Mouse (Mus musculus): Measurements from ENCODE around the gene Syt12.
"Not testable (repeated sequence)": the region's sequence is repeated elsewhere in the genome, so short reads cannot be mapped to it uniquely, and the experiment has no call there.

The Syt12 gene

GRCm38 (mm10) chr19:4487877-4488276, 10.6 kb upstream of the Syt12 start:
- no peak for DNase-seq

GRCm38 (mm10) chr19:4485006-4485405, 7.8 kb upstream of the Syt12 start:
- peak in 1 of 2 experiments; percentile 25 for DNase-seq

- DNase-seq = no peak
These were observed 5.0 kb upstream of the Syt12 start for GRCm38 (mm10) chr19:4482111-4482859.

- no peak for DNase-seq
These were observed 4.1 kb upstream of the Syt12 start for GRCm38 (mm10) chr19:4481326-4481725.

- no peak for DNase-seq
These were observed 2.8 kb upstream of the Syt12 start for GRCm38 (mm10) chr19:4480041-4480440.

- peak; percentile 18 to 19 for DNase-seq
These were observed 906 bp upstream of the Syt12 start for GRCm38 (mm10) chr19:4478190-4478516.

GRCm38 (mm10) chr19:4476601-4477257, 518 bp downstream of the Syt12 start:
- peak; percentile 25 to 70 for DNase-seq

- no peak for DNase-seq
These were observed 1.9 kb downstream of the Syt12 start for GRCm38 (mm10) chr19:4475224-4475925.

- DNase-seq = no peak
These were observed 2.5 kb downstream of the Syt12 start for GRCm38 (mm10) chr19:4474739-4475138.

- no peak for DNase-seq
These were observed 3.7 kb downstream of the Syt12 start for GRCm38 (mm10) chr19:4473549-4473948.

- peak; percentile 42 to 72 for DNase-seq
These were observed 8.9 kb downstream of the Syt12 start for GRCm38 (mm10) chr19:4468363-4468762.

- peak; percentile 42 to 57 for DNase-seq
These were observed 12.6 kb downstream of the Syt12 start for GRCm38 (mm10) chr19:4464666-4465065.

GRCm38 (mm10) chr19:4461981-4462380, 15.3 kb downstream of the Syt12 start:
- DNase-seq = no peak

- peak; percentile 53 to 86 for DNase-seq
These were observed 21.0 kb downstream of the Syt12 start for GRCm38 (mm10) chr19:4456227-4456626.

- DNase-seq = no peak
These were observed 22.0 kb downstream of the Syt12 start for GRCm38 (mm10) chr19:4455071-4455800.

GRCm38 (mm10) chr19:4454040-4454439, 23.2 kb downstream of the Syt12 start:
- DNase-seq = not testable (repeated sequence)

- DNase-seq = no peak
These were observed 24.7 kb downstream of the Syt12 start for GRCm38 (mm10) chr19:4452525-4452924.

- DNase-seq = no peak
These were observed 25.3 kb downstream of the Syt12 start for GRCm38 (mm10) chr19:4451965-4452364.

- no peak for DNase-seq
These were observed 26.1 kb downstream of the Syt12 start for GRCm38 (mm10) chr19:4451098-4451497.

GRCm38 (mm10) chr19:4450666-4451065, 26.6 kb downstream of the Syt12 start:
- no peak for DNase-seq

GRCm38 (mm10) chr19:4449230-4449629, 28.0 kb downstream of the Syt12 start:
- no peak for DNase-seq

- DNase-seq = no peak
These were observed 29.8 kb downstream of the Syt12 start for GRCm38 (mm10) chr19:4447445-4447844.
